Mouse (Mus musculus): ENCODE results near the gene Creb3l2. TPM values are rescaled to one million over a fixed set of nuclear protein-coding genes. Genes with fewer than 3 reads are reported as not detected.

Creb3l2 gene
- 1.8 and 1.9 TPM in 2 replicates for polyA plus RNA-seq (2012; rRNA removed)

DNA sequence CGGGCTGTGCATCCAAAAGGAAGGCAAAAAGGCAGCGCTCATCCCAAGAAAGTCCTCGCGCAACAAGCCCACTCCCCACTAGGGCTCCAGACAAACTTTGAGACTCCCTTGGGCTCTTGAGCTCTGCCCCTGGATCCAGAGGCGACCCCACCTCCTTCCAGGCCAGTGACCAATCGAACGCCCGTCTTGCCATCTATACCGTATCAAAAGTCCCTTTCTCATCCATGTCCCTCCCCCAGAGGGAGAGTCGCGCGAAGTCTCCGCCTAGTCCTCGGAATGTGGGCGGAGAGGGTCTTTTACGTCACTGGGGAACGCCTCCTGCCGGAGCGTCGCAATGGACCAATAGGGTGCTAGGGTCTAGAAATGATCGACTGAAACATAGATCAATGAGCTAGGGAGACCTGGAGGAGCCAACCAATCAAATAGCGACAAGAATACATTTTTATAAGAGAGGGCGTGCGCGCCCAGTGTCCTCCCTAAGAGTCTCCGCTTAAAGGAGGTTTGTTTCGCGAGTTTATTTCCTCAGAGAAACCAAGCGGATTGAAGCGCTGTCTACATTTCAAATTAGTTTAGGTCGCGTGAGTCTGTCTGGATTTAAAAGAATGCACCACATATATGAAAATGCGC is at the start of gene Creb3l2:
TSS of gene Creb3l2 (minus strand) at position 106 of the 627 bp plus-strand sequence.

DNA sequence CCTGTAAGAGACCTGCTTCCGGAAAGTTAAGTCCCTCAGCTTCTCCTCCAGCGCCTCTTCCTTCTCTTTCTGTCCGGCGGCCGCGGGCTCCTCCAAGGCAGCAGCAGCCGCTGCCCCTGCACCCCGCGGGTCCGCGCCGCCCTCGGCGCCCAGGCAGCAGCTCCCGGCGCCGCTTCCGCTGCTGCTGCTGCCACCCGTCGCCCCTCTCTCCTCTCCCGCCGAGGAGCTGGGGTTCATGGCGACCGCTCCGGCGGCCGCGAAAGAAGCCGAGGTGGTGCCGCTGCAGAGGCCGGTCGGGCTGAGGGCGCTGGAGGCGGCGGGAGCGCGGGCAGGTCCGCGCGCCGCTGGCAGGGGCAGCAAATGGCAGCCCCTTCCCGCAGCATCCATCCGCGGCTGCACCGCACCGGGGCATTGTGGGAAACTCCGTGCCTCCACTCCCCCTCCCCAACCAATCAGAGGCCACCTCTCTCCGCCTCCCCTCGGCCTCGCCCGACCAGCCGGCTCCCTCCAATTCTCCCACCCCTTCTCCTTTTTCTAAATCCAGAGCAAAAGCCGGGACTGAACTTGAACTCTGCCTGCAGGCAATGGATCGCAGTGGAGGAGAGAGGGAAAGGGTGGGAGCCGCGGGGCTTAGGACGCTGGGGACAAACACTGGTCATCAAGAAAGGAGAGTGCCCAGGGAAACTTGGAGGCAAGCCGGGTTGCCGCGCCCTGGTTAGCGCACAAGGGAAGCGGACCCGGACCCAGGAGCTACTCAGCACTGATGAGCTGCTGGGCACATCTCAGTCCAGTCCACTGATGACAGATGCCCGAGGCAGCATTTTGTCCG is 142.2 kb downstream of the Creb3l2 start, which contains the start of gene Dgki:
TSS of gene Dgki (minus strand) at position 623 of the 829 bp plus-strand sequence.

Other genes starting within 250 kb of the Creb3l2 start
- 0.01 and 0.07 TPM in 2 replicates for gene Dgki, start 142.0 kb downstream of the Creb3l2 start, polyA plus RNA-seq (2012; rRNA removed)
- gene Akr1d1, start 88.0 kb upstream of the Creb3l2 start, polyA plus RNA-seq (2012; rRNA removed): 1.6 and 1.8 TPM in 2 replicates